Mouse (Mus musculus): ENCODE data around the gene Neo1. TPM values are rescaled to one million over a fixed set of nuclear protein-coding genes. Genes with fewer than 3 reads are reported as not detected.

The Neo1 gene
- total RNA-seq (2021): 100 to 1,000 TPM; 176 to 196 TPM

DNA sequence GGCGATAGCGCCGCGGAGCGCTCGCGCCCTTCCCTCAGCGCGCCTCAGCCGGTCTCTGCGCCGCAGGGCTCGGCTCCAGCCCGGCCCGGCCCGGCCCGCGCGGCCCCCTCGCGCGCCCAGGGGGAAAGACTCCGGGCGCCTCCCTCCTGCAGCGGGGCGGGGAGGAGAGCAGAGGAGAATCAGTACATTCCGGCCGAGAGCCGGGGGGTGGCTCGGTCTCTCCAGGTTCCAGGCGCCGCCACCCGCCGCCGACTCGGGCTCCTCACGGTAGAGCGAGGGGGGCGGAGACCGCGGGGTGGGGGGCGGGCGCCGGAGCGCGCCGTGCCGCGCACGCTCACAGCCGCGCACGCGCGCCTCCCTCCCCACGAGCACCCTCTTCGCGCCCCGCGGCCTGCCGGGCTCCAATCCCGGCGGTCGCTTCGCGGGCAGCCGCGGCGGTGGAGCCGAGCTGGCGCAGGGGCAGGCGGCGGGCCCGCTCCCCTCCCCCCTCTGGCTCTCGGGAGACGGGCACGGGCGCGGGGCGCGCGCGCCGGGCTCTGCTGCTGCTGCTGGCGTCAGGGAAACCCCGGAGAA, at the start of gene Neo1:
Gene Neo1, minus strand, starts transcription at position 283 of the 573 bp plus-strand sequence.
- DNase-seq (ENCODE audit: extremely low spot score in 1 of 2, low spot score in 2 of 2): peak; percentile 88 to 96
- intact Hi-C loops (cut with DNase I): loop anchor here (10.0 kb wide), 1 partner anchor 99 kb away; no protein-coding TSS in a partner anchor

DNA sequence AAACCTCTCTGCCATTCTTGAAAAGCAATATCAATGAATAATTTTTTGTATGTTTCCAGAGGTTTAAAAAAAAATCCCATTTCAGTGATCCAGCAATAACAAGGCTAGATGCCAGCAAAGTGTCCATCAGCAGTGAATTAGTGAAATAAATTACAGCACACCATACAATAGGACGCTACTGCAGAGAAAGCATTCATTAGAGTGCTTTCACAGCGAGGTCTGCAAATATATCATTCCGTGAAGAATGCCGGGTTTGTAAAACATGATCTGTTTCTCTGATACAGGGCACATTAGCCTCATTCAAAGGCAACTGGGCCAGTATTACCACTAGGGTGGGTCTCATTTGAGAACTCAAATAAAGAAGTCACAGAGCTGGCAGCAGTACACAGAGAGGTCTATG, 39.4 kb upstream of the Neo1 start:
- no peak for DNase-seq (ENCODE audit: extremely low spot score in 1 of 2, low spot score in 2 of 2)
- intact Hi-C loops (cut with DNase I): no loop called here

DNA sequence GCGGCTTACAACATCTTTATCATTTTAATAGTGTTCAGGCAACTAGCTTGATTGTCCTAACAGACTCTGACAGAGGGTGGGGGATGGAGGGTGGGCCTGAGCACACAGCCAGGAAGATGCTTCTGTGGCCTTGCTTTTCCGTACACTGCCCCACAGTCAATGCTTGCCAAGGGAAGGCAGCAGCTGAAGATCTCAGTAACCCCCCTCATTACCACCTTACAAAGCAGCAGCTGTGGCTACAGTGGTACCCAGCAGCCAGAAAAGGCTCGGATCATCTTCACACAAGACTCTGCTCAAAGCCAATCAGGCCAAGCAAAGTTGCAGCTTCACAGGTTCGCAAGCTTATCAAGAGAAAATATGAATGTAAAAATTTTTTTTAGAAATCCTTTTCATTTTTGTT, 37.6 kb upstream of the Neo1 start:
- intact Hi-C loops (cut with DNase I): no loop called here
- DNase-seq (ENCODE audit: extremely low spot score in 1 of 2, low spot score in 2 of 2): no peak

DNA sequence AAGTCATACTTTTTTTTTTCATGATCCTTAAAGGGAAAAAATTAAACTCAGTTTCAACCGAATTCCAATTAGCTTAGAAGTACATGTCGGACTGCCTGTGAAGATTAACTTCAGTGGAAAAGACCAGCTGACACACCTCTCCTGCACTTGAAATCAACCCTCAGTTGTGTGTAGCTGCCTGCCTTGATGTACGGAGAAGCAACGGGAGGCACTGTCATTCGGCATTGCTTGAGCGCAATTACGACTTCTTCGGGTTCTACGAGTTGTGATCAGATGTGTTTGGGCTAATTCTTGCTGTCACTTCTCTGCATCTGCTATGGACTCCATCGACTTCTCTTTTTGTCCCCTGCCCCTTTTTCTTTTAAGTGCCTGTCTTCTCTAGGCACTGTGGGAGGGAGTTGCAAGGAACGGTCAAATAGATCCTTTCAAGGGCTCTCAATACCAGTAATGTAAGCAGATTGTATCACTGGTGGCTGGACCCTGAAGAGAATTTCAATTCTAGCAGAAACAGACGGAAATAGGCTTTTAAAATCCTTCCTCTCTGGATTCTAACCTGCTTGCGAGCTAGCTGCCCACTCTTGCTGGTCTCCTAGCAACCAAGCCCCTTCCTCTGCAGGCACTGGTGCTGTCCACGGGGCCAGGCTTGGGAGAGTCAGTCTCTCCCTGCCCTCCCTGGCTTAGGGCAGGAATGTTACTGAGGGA, 36.0 kb upstream of the Neo1 start:
- peak in 1 of 2 experiments; percentile 47 for DNase-seq (ENCODE audit: extremely low spot score in 1 of 2, low spot score in 2 of 2)
- intact Hi-C loops (cut with DNase I): no loop called here

DNA sequence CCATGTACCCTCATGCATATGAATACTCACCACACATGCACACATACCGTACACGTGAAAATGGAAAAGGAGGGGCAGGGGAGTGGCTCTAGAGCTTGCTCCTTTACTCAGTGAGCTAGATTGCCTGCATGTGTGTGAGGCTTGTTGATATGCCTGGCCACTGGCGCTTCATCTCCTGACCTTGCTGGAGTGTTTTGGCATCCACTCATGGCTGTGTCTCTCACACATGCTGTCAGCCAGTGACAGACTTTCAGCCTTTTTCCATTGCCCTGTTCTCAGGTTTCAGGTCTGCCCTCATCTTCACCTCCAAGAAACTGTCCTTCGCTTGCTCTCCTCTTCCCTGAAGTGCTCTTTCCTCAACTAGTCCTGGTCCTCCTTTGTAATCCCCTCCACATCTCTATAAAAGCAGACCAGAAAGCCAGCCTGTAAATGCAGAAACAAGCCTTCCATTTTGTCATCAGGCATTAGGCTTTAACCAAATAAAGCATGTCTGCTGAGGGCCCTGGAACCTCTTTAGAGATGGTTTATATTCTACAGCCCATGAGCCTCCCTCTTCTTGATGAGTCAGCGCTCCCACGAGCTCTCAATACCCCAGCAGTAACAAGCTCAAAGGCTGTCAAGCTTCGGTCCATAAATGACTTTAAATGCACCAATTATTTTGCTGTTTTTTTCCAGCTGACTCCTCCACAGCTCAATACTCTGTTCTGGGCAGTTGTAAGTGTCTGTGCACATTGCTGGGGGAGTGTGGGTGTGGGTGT, 35.2 kb upstream of the Neo1 start:
- intact Hi-C loops (cut with DNase I): no loop called here
- DNase-seq (ENCODE audit: extremely low spot score in 1 of 2, low spot score in 2 of 2): no peak

DNA sequence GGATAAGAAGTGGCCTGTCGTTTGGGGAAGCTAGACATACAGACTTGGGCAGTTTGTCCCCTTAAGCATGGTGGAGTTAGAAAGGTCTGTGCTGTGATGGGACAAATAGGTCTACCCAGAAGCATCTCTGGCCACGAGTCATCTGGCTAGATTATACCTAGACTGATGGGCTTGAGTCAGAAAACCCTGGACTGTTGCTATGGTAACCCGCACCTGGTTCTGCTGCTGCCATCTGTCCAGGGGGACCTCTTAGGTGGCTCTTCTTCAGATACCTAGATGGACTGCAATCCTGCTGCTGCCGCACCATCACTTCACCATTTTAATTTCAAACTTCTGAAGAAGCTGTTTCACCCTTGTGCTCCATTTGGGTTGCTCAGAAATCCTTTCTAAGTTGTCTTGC, 34.0 kb upstream of the Neo1 start:
- DNase-seq (ENCODE audit: extremely low spot score in 1 of 2, low spot score in 2 of 2): no peak
- intact Hi-C loops (cut with DNase I): no loop called here

DNA sequence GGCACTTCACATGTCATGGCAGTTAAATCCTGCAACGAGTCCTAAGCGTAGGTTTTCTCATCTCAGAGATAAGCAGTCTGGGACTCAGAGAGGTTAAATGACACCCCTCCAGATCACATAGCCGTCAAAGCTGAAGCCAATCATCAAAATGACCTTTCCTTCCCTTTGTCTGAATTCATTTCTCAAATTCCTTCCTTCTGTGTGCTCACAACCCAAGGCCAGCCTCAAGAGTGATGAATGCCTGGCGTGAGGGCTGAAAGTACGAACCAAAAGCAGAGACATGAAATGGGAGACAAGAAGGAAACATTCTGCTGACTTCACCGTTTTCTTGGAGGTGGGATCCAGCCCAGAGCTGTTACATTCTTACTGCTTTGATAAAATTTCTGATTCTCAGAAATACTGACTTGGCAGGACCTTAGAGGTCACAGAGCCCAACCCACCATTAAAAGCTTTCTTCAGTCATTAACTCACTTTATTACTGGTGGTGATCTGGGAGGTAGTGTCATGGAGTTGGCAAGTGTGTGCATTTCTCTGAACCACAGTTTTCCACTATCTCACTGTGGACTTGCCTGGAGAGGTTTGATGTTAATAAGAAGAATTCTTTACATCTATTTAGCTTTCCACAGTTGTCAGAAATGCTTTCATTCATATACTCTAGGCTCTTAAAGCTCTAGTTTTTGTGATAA, 29.5 kb upstream of the Neo1 start:
- intact Hi-C loops (cut with DNase I): no loop called here
- no peak for DNase-seq (ENCODE audit: extremely low spot score in 1 of 2, low spot score in 2 of 2)

DNA sequence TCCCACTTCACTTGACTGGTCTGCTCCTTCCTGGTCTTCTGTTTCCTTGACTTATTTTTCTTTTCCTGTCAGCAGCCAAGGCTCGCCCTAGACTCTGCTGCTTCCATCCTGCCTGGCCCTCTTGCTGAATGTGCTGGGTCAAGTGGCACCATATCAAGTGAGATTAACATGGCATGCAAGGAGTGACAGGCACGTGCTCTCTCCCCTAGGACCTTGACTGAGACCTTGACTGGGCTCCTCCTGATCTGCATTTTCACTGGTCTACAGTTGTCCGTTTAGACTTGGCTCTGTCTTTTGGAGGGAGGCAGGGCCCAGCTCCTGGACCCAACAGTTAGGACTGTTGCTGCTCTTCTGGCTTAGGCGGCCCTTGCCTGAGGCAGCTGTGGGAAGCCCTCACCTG, 26.2 kb upstream of the Neo1 start:
- intact Hi-C loops (cut with DNase I): no loop called here
- no peak for DNase-seq (ENCODE audit: extremely low spot score in 1 of 2, low spot score in 2 of 2)

DNA sequence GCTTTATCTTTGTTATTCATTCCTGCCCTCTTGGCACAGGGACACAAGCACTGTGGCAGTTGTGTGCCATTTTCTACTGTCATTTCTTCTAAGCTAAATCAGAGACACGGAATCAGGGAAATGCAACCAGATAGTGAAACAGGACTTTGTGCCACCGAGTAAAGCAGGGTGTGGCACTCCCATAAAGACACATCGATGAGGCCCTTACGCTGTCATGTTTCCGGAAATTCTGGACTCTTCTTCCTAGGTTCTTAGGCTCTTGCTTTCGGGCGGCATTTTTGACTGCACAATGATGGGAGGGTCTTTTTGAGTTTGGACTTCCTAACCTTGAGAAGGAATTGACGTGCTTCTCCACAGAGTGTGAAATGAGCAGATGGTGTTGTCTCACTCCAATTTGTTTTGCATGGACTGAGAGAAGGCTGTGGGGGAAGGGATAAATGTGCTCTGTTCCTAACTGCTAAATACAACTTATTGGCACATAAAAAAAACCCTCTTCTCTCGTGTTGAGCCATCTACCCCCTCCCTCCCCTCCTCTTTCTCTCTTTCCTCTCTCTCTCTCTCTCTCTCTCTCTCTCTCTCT, 23.9 kb upstream of the Neo1 start:
- DNase-seq (ENCODE audit: extremely low spot score in 1 of 2, low spot score in 2 of 2): no peak
- intact Hi-C loops (cut with DNase I): no loop called here

DNA sequence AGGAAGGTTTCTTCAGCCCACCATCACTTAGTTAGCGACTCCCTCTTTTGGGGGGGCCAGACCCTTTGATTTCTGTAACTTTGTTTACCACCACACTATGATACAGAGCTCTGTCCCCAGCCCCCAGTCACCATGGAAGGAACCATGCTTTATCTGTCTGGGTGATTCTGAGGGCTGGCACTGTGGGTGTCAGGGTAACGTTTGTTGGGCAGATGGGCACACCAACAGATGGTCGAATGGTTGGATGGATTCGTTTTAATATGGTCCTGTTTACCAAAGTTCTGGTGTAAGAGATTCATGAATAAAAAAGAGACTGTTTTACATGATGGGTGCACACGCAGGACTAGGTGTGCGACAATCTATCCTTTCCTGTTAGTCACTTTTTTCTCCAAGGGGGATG, 22.9 kb upstream of the Neo1 start:
- intact Hi-C loops (cut with DNase I): no loop called here
- DNase-seq (ENCODE audit: extremely low spot score in 1 of 2, low spot score in 2 of 2): no peak

DNA sequence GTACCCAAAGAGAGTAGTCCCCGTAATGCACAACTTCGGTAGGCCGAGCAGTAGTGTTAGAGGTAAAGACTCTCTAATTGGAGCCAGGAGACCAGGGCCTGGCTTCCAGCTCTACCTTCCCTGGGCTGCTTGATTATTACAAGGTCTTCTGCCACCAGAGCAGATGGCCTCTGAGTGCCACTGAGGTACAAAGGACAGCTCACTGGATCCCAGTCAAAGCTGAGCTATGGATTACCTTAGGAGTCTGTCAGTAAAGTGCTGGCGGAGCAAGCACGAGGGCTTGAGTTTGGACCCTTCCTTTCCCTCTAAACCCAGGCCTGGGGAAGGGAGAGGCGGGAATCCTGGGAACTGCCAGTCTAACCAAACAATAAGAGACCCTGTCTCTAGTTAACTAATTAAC, 21.8 kb upstream of the Neo1 start:
- DNase-seq (ENCODE audit: extremely low spot score in 1 of 2, low spot score in 2 of 2): no peak
- intact Hi-C loops (cut with DNase I): no loop called here

DNA sequence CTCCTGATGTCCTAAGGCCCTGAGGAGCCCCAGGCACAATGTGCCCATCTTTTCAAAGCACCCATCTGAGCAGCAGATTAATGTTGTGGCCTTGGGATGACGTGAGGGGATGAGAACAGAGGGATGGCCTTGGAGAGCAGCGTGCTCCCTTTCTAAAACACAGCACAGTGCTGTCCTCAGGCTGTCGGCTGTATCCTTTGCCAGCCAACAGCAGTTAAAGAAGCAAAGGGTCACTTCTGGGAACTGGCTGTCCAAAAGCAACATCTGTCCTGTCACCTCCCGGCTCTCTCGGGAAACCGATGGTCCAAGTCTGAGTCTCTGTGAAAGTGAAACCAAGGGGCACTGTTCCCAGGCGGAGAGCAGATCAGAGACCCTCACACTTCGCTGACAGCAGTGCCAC, 20.0 kb upstream of the Neo1 start:
- intact Hi-C loops (cut with DNase I): no loop called here
- no peak for DNase-seq (ENCODE audit: extremely low spot score in 1 of 2, low spot score in 2 of 2)

DNA sequence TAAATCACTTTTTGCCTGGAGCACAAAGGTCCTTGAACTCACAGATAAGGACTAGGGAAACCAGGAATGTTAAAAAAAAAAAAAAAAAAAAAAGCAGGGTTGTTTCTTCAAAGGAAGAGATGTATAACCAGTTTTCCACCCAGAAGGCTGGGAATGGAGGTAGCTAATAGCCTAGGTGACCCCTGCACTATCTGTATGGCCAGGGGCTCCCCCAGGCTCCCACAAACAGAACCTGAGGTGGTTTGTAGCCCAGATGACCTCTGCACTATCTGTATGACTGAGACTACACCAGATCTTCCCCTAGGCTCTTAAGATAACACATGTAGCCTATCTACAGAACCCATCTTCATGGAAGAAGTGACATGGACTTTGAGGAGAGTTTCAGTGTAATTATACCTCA, 5.6 kb upstream of the Neo1 start:
- no peak for DNase-seq (ENCODE audit: extremely low spot score in 1 of 2, low spot score in 2 of 2)
- intact Hi-C loops (cut with DNase I): no loop called here

DNA sequence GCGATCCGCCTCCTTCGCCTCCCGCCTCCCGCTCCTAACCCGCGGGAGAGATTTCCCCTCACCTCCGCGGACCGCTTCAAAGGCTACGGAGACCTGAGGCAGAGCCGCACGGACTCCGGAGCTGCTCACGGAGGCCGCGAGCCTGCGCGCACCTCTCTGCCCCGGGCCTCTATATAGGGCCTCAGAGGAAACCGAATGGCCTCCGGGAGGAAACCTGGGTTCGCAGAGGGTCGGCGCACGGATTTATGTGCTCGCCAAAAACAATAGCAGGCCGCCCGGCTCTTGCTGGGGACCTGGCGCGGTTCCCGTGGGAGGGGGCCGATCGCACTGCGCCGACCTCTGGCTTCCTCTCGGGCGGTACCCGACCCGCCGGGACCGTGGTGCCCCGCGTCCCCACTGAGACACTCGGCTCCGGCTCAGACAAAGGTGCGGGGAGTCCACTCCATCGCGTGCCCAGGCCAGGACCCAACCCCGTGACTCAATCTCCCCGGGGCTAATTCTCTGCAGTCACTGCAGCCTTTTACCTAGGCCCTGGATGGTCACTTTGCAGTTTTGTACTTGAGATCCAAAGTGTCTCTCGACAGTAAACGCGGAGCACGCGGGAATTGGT, 596 bp upstream of the Neo1 start:
- peak in 1 of 2 experiments; percentile 86 for DNase-seq (ENCODE audit: extremely low spot score in 1 of 2, low spot score in 2 of 2)
- intact Hi-C loops (cut with DNase I): loop anchor here (10.0 kb wide), 1 partner anchor 98 kb away; no protein-coding TSS in a partner anchor

DNA sequence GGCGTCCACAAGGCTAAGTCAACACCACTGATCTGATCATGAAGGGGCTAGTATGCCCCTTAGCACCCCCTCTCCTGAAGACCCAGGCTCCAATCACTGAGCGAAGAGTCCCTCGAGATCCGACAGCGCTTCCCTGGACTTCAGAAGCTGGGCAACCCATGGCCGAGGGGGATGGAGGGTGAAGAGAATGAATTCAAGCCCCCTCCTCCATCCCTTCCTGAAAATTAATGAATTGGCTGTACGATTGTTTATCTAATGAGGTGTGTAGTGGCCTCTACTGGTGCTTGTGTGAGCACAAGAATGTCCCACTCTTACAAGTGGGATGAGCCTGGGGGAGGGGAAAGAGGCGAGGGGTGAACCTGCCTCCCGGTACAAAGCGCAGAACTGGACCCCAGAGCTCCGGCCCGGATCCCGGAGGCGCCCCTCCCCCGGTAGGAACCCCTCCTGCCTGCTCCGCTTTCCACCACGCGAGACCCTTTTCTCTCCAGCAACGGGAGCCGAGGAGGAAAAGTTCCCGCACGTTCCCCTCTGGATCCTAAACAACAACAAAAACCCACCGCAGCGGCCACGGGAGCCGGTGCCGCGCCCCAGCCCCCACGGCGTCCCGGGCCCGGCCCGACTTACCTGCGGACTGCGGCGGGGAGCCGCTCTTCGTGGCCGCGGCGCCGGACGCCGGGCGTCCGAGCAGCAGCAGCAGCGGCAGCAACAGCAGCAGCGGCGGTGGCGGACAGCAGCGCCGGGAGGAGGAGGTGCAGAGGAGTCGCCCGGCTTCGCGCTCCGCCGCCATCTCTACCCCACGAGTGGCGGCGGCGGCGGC, 691 bp downstream of the Neo1 start:
- intact Hi-C loops (cut with DNase I): loop anchor here (10.0 kb wide), 1 partner anchor 99 kb away; no protein-coding TSS in a partner anchor
- peak; percentile 23 to 73 for DNase-seq (ENCODE audit: extremely low spot score in 1 of 2, low spot score in 2 of 2)

DNA sequence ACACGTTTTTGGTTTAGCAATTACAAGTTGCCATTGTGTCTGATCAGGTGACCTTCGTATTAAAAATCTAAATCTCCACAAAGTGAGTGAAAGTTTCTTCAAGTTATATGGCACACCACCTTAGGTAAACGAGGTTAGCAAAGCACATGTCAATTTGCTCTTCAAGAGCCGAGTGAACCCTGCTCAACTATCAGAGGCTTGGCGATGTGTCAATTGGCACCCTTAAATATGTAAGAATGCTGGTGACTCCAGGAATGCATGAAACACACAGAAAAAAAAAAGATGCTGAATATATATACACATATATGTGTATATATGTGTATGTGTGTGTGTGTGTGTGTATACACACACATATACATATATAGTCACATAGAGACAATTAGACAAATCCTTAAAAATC, 1.4 kb downstream of the Neo1 start:
- DNase-seq (ENCODE audit: extremely low spot score in 1 of 2, low spot score in 2 of 2): no peak
- intact Hi-C loops (cut with DNase I): loop anchor here (10.0 kb wide), 1 partner anchor 100 kb away; no protein-coding TSS in a partner anchor

DNA sequence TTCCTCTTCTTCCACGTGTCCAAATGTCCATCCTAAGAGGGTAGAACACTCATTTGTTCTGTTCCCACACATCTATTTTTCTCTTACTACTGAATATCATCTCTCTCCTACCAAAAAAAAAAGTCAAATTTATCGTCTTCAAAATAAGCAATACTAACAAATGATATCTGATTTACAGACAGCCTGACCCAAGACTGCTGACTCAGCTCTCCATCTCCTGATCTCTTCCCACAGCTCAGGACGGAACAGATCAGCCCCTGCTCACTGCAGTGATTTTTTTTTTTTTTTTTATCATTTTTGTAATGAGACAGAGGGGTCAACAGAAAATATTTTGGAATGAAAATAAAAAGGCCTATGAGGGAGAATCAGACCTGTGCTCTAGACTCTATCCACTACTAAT, 2.7 kb downstream of the Neo1 start:
- intact Hi-C loops (cut with DNase I): loop anchor here (10.0 kb wide), 1 partner anchor 101 kb away; no protein-coding TSS in a partner anchor
- DNase-seq (ENCODE audit: extremely low spot score in 1 of 2, low spot score in 2 of 2): no peak
